Mouse (Mus musculus) stomach, postnatal 0 days (tissue): ENCODE measurements around the gene Irf4. TPM values are rescaled to one million over a fixed set of nuclear protein-coding genes. Genes with fewer than 3 reads are reported as not detected.

Experiments used
- ATAC-seq: fragments of 200-750 bp; cut with Nextera tagmentation; 2 replicates; pipeline ENCODE4 v1.8.0; 2017; ENCODE audit not compliant: low FRiP score, low TSS enrichment
- DNase-seq: peaks from one replicate; pipeline ENCODE4 v3.0.0-alpha.2; 2016; ENCODE audit warnings: low spot score
- H3K27ac ChIP-seq: fragments of 300-500 bp; sonication (generic); replicated peaks from 2 replicates; pipeline ENCODE4 v1.5.1; 2014; ENCODE audit warnings: mild to moderate bottlenecking, control low read depth
- H3K27me3 ChIP-seq: fragments of 300-500 bp; sonication (generic); 2 replicates; pipeline ENCODE4 v1.6.1; 2014; ENCODE audit warnings: low read length; ENCODE audit not compliant: control insufficient read depth, insufficient read depth
- H3K36me3 ChIP-seq: fragments of 300-500 bp; sonication (generic); 2 replicates; pipeline ENCODE4 v1.6.1; 2014; ENCODE audit warnings: low read length, mixed read lengths; ENCODE audit not compliant: control insufficient read depth, insufficient read depth
- H3K4me1 ChIP-seq: fragments of 300-500 bp; sonication (generic); replicated peaks from 2 replicates; pipeline ENCODE4 v1.6.1; 2014; ENCODE audit warnings: antibody characterized with exemption; ENCODE audit not compliant: control insufficient read depth, insufficient read depth
- H3K4me2 ChIP-seq: fragments of 300-500 bp; sonication (generic); replicated peaks from 2 replicates; pipeline ENCODE4 v1.6.1; 2014; ENCODE audit warnings: low read depth, mild to moderate bottlenecking, control low read depth, moderate library complexity
- H3K4me3 ChIP-seq: fragments of 300-500 bp; sonication (generic); 2 replicates; pipeline ENCODE4 v1.5.1; 2014; ENCODE audit warnings: low read depth, low read length, control low read depth
- H3K9ac ChIP-seq: fragments of 300-500 bp; sonication (generic); 2 replicates; pipeline ENCODE4 v1.6.1; 2014; ENCODE audit warnings: mild to moderate bottlenecking, low read length, control low read depth, mixed read lengths
- H3K9me3 ChIP-seq: fragments of 300-500 bp; sonication (generic); 2 replicates; pipeline ENCODE4 v1.6.1; 2016; ENCODE audit warnings: low read length; ENCODE audit not compliant: control insufficient read depth
- CTCF ChIP-seq: IDR thresholded peaks from 2 replicates; pipeline ENCODE4 v1.5.1; 2016; ENCODE audit warnings: antibody characterized with exemption, low read depth, mild to moderate bottlenecking, moderate library complexity
- EP300 ChIP-seq: optimal IDR thresholded peaks from 2 replicates; pipeline ENCODE3; 2016; ENCODE audit warnings: antibody characterized with exemption
- WGBS: fragments of 180-500 bp; shearing (Covaris S2); extraction: QIAGEN DNeasy Blood & Tissue Kit; methylation state at CpG from one replicate; pipeline ENCODE4 v1.1.7; 2014; 5-methylcytosine and 5-hydroxymethylcytosine counted together
- polyA plus RNA-seq: library from polyadenylated mRNA; unstranded; fragments of >200 nt; fragmentation: Nextera tagmentation; extraction: Ambion mirVana; gene quantifications from 2 replicates; pipeline ENCODE4 v1.2.1, GENCODE M21; 2015

The Irf4 gene
- polyA plus RNA-seq, 1 experiment from 2014 or later, result 0.05 TPM

DNA sequence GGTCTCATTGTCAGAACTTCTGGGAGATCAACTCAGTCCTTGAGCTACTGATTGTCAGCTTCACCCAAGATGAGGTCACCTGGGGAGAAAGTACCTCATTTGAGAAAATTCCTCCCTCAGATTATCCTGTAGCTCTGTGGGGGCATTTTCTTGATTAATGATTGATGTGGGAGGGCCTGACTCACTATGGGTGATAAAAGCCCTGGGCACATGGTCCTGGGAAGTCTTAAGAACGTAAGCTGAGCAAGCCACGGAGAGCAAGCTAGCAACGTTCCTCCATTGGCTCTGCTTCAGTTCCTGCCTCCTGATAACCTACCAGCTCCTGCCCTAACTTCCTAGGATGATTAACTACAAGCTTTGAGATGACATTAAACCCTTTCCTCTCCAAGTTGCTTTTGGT lies 35.4 kb upstream of the Irf4 start:
- H3K4me2 ChIP-seq, result no peak overlapping the region
- H3K27ac ChIP-seq, result no peak overlapping the region
- no peaks in the 10 kb centered on the region for H3K9me3 ChIP-seq
- no peaks in the 10 kb centered on the region for H3K27me3 ChIP-seq
- no peaks in the 10 kb centered on the region for H3K36me3 ChIP-seq
- TF ChIP-seq CTCF, result no peak
- no peak for TF ChIP-seq EP300
- no peaks in the 10 kb centered on the region for H3K4me1 ChIP-seq
- 51% methylated on average over 3 of the region's 3 CpGs for WGBS
- no peak overlapping the region for H3K4me3 ChIP-seq
- DNase-seq (no peak), ATAC-seq (no peak)
- no peak overlapping the region for H3K9ac ChIP-seq

DNA sequence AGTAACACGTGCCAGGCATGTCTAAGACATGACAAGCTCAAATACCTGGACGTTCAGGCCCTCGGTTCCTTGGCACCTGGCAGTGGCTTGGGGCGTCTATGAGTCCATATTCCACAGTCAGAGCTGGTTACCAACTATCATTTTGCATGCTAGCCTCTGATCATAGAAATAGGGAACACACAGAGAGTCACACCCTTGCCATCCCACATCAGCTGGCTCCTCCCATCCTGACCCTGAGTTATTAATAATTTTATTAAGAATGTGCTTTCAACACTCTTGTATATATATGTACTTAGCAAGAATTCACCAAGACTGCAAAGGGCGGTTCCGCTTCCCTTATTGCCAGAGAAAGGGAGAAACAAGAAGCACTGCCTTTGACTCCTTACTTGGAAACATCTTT lies 34.5 kb upstream of the Irf4 start:
- Histone ChIP-seq H3K27ac (no peak overlapping the region), H3K4me2 (no peak overlapping the region), H3K27me3 (no peaks in the 10 kb centered on the region), H3K9me3 (no peaks in the 10 kb centered on the region), H3K9ac (no peak overlapping the region), H3K4me3 (no peak overlapping the region), H3K36me3 (no peaks in the 10 kb centered on the region), H3K4me1 (no peaks in the 10 kb centered on the region)
- no peak for DNase-seq
- 63% methylated on average over 6 of the region's 6 CpGs for WGBS
- no peak for ATAC-seq
- TF ChIP-seq EP300 (no peak), CTCF (no peak)

- Histone ChIP-seq H3K9me3 (no peaks in the 10 kb centered on the region), H3K27ac (no peak overlapping the region), H3K4me2 (no peak overlapping the region), H3K27me3 (no peaks in the 10 kb centered on the region), H3K4me1 (no peaks in the 10 kb centered on the region), H3K4me3 (no peak overlapping the region), H3K36me3 (no peaks in the 10 kb centered on the region), H3K9ac (no peak overlapping the region)
- WGBS, result 70% methylated on average over 7 of the region's 7 CpGs
- DNase-seq, result no peak
- no peak for ATAC-seq
- TF ChIP-seq CTCF (no peak), EP300 (no peak)
Measured at GRCm38 (mm10) chr13:30715060-30715459, 34.0 kb upstream of the Irf4 start.

GRCm38 (mm10) chr13:30715573-30715972 lies 33.5 kb upstream of the Irf4 start:
- Histone ChIP-seq H3K36me3 (no peaks in the 10 kb centered on the region), H3K27ac (no peak overlapping the region), H3K4me3 (no peak overlapping the region), H3K4me2 (no peak overlapping the region), H3K9ac (no peak overlapping the region), H3K4me1 (no peaks in the 10 kb centered on the region), H3K27me3 (no peaks in the 10 kb centered on the region), H3K9me3 (no peaks in the 10 kb centered on the region)
- WGBS, result 82% methylated on average over 4 of the region's 4 CpGs
- ATAC-seq, result no peak
- no peak for TF ChIP-seq CTCF
- TF ChIP-seq EP300, result no peak
- no peak for DNase-seq

DNA sequence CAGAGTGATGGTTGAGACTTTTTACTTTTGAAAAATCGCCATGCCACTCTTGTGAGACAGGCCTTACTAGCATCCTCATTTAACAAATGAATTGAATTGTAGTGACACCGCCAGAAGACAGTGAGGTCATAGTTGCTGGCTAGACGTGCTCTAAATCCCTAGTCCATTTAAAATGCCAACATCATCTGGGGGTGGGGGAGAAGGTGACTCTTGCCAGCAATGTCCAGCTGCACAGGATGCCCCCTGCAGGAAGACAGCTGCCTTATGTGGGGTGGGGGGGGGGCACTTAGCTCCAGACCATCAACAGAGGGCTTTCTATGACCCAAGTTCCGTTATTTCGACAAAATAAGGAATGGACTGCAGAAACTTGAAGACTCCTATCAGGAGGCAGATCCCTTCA lies 32.4 kb upstream of the Irf4 start:
- Histone ChIP-seq H3K9ac (no peak overlapping the region), H3K4me2 (no peak overlapping the region), H3K27ac (no peak overlapping the region), H3K9me3 (no peaks in the 10 kb centered on the region), H3K27me3 (no peaks in the 10 kb centered on the region), H3K4me1 (no peaks in the 10 kb centered on the region), H3K4me3 (no peak overlapping the region), H3K36me3 (no peaks in the 10 kb centered on the region)
- DNase-seq (no peak), ATAC-seq (no peak)
- TF ChIP-seq EP300, result no peak
- no peak for TF ChIP-seq CTCF
- 68% methylated on average over 5 of the region's 5 CpGs for WGBS

DNA sequence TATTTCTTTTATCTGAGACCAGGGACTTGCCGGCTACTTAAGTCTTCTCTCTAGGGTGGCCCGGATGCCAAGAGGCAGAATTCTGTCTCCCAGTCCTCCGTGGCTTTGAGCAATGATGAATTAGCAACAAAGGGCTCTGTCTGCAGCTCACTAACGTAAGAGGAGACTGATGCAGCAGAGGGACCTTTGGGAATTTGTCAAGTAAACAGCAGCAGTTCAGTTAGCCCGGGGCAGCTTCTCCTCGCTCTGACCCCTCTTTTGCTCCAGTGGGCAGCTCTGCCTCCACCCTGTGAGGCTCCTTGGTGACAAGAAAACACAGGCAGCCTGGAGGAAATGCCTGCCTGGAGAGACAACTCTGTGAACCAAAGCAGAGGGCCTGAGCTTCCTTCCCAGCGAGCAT lies 26.4 kb upstream of the Irf4 start:
- H3K4me3 ChIP-seq, result no peak overlapping the region
- no peaks in the 10 kb centered on the region for H3K9me3 ChIP-seq
- H3K27ac ChIP-seq, result no peak overlapping the region
- no peaks in the 10 kb centered on the region for H3K36me3 ChIP-seq
- no peak overlapping the region for H3K4me2 ChIP-seq
- H3K27me3 ChIP-seq, result no peaks in the 10 kb centered on the region
- TF ChIP-seq EP300, result no peak
- no peak for TF ChIP-seq CTCF
- DNase-seq (no peak), ATAC-seq (no peak)
- 7% methylated on average over 7 of the region's 7 CpGs for WGBS
- H3K4me1 ChIP-seq, result no peaks in the 10 kb centered on the region
- no peak overlapping the region for H3K9ac ChIP-seq

DNA sequence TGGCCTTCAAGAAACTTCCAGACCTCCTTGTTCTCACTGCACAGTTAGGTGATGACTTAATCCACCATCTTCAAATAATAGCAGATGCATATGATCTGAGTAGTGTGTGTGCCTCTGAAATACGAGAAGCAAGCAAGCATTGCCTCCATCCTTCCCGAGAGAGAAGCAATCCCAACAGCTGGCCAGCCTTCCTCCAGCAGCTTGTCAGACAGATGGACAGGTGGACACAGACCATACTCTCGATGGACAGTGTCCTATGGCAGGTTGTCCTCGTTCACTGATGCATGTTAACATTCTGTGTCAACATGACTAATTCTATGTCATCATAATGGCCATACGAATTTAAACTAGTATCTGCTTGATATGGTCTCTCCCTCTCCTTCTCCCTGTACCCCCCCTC lies 25.8 kb upstream of the Irf4 start:
- H3K4me3 ChIP-seq, result no peak overlapping the region
- H3K4me1 ChIP-seq, result no peaks in the 10 kb centered on the region
- no peaks in the 10 kb centered on the region for H3K27me3 ChIP-seq
- H3K4me2 ChIP-seq, result no peak overlapping the region
- no peak overlapping the region for H3K27ac ChIP-seq
- no peak overlapping the region for H3K9ac ChIP-seq
- H3K36me3 ChIP-seq, result no peaks in the 10 kb centered on the region
- H3K9me3 ChIP-seq, result no peaks in the 10 kb centered on the region
- 34% methylated on average over 5 of the region's 5 CpGs for WGBS
- TF ChIP-seq EP300 (no peak), CTCF (no peak)
- ATAC-seq, result no peak
- no peak for DNase-seq
